Mouse (Mus musculus) midbrain, embryonic 16.5 days (tissue): Measurements from ENCODE around the gene Gm49373. TPM values are rescaled to one million over a fixed set of nuclear protein-coding genes. Genes with fewer than 3 reads are reported as not detected.

Source experiments
- ATAC-seq: fragments of 200-750 bp; cut with Nextera tagmentation; 2 replicates; pipeline ENCODE4 v1.8.0; 2017; ENCODE audit warnings: moderate TSS enrichment
- H3K27ac ChIP-seq: fragments of 300-500 bp; sonication (generic); 2 replicates; pipeline ENCODE4 v1.5.1; 2014; ENCODE audit warnings: mild to moderate bottlenecking, low read length, mixed read lengths
- H3K27me3 ChIP-seq: fragments of 300-500 bp; sonication (generic); 2 replicates; pipeline ENCODE4 v1.6.1; 2014; ENCODE audit warnings: low read depth, low read length, mixed read lengths; ENCODE audit not compliant: control insufficient read depth, insufficient read depth
- H3K36me3 ChIP-seq: fragments of 300-500 bp; sonication (generic); 2 replicates; pipeline ENCODE4 v1.6.1; 2014; ENCODE audit warnings: mild to moderate bottlenecking, low read length, moderate library complexity, mixed read lengths; ENCODE audit not compliant: control insufficient read depth, insufficient read depth
- H3K4me1 ChIP-seq: fragments of 300-500 bp; sonication (generic); 2 replicates; pipeline ENCODE4 v1.6.1; 2014; ENCODE audit warnings: mild to moderate bottlenecking, low read length, mixed read lengths; ENCODE audit not compliant: control insufficient read depth, insufficient read depth
- H3K4me2 ChIP-seq: fragments of 300-500 bp; sonication (generic); 2 replicates; pipeline ENCODE4 v1.6.1; 2014; ENCODE audit warnings: mild to moderate bottlenecking, low read length, mixed read lengths
- H3K4me3 ChIP-seq: fragments of 300-500 bp; sonication (generic); 2 replicates; pipeline ENCODE4 v1.5.1; 2014; ENCODE audit warnings: low read depth, mild to moderate bottlenecking, low read length, moderate library complexity, mixed read lengths
- H3K9ac ChIP-seq: fragments of 300-500 bp; sonication (generic); 2 replicates; pipeline ENCODE4 v1.6.1; 2014; ENCODE audit warnings: low read depth, low read length, mixed read lengths
- H3K9me3 ChIP-seq: fragments of 300-500 bp; sonication (generic); replicated peaks from 2 replicates; pipeline ENCODE4 v1.6.1; 2014; ENCODE audit warnings: mild to moderate bottlenecking, low read length, mixed read lengths; ENCODE audit not compliant: control insufficient read depth, poor library complexity, severe bottlenecking
- WGBS: fragments of 180-500 bp; shearing (Covaris S2); extraction: QIAGEN DNeasy Blood & Tissue Kit; methylation state at CpG from one replicate; pipeline ENCODE4 v1.1.7; 2014; 5-methylcytosine and 5-hydroxymethylcytosine counted together
- polyA plus RNA-seq: library from polyadenylated mRNA; unstranded; fragments of >200 nt; fragmentation: Nextera tagmentation; extraction: Ambion mirVana; gene quantifications from 2 replicates; pipeline ENCODE4 v1.2.1, GENCODE M21; 2015

Gm49373 gene
- polyA plus RNA-seq, 1 experiment from 2014 or later = 1.9 TPM

GRCm38 (mm10) chr9:21090537-21090936 is 17.6 kb upstream of the Gm49373 start:
- Histone ChIP-seq H3K27me3 (no peaks in the 10 kb centered on the region), H3K4me1 (peaks cover 10% of the 10 kb centered on the region), H3K27ac (no peak overlapping the region), H3K9me3 (no peaks in the 10 kb centered on the region), H3K4me2 (peak overlapping the region; percentile 70), H3K36me3 (peaks cover 17% of the 10 kb centered on the region), H3K4me3 (peak overlapping the region; percentile 71), H3K9ac (peak overlapping the region; percentile 81)
- ATAC-seq = no peak
- WGBS = 90% methylated on average over 1 of the region's 1 CpGs

DNA sequence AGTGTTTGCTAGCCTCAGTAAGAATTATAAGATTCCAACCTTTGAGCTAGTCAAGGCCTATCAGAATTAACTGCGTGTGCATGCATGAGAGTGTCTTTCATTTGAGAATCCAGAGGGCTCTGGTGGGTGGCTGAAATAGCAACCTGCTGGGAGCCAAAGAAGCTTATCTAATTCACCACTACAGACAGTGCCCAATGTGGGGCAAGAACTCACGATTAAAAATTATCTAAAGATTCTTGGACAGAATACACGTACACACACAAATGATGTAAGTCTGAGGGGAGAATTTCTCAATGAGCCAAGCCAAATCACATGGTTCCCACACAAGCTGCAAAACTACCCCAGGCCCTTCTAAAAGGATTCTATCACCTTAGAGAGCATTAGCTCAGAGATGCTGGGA is 10.4 kb upstream of the Gm49373 start:
- Histone ChIP-seq H3K27ac (no peak overlapping the region), H3K4me2 (no peak overlapping the region), H3K4me3 (no peak overlapping the region), H3K27me3 (no peaks in the 10 kb centered on the region), H3K9me3 (no peaks in the 10 kb centered on the region), H3K36me3 (peaks cover 51% of the 10 kb centered on the region), H3K4me1 (no peaks in the 10 kb centered on the region), H3K9ac (no peak overlapping the region)
- 73% methylated on average over 3 of the region's 3 CpGs for WGBS
- no peak for ATAC-seq

DNA sequence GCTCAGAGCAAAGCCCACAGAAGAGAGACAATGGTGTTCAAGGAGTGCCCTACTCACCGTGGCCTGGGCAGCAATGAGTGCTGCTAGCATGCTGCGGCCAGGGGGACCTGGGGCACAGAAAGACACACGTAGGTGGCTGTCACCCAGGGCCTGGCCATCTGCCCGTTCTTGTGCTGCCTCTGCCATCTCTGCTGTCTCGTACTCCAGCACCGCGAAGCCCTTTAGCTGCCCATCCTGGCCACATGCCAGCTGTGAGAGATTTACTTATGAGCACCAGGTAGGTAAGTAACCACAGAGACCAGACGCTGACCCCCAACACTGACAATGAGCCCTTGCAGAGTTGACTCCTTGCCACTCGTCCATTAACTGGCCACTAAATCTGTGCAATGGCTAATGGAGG is 8.2 kb upstream of the Gm49373 start:
- Histone ChIP-seq H3K9ac (no peak overlapping the region), H3K4me2 (no peak overlapping the region), H3K9me3 (no peaks in the 10 kb centered on the region), H3K27me3 (no peaks in the 10 kb centered on the region), H3K4me3 (no peak overlapping the region), H3K27ac (no peak overlapping the region), H3K4me1 (no peaks in the 10 kb centered on the region), H3K36me3 (peaks cover 56% of the 10 kb centered on the region)
- WGBS = 87% methylated on average over 9 of the region's 9 CpGs
- no peak for ATAC-seq

GRCm38 (mm10) chr9:21075625-21076024 is 2.7 kb upstream of the Gm49373 start:
- Histone ChIP-seq H3K4me2 (no peak overlapping the region), H3K27me3 (no peaks in the 10 kb centered on the region), H3K4me3 (no peak overlapping the region), H3K9ac (no peak overlapping the region), H3K4me1 (peaks cover 16% of the 10 kb centered on the region), H3K27ac (no peak overlapping the region), H3K9me3 (no peaks in the 10 kb centered on the region), H3K36me3 (peaks cover 31% of the 10 kb centered on the region)
- ATAC-seq = no peak
- WGBS = 89% methylated on average over 3 of the region's 3 CpGs

DNA sequence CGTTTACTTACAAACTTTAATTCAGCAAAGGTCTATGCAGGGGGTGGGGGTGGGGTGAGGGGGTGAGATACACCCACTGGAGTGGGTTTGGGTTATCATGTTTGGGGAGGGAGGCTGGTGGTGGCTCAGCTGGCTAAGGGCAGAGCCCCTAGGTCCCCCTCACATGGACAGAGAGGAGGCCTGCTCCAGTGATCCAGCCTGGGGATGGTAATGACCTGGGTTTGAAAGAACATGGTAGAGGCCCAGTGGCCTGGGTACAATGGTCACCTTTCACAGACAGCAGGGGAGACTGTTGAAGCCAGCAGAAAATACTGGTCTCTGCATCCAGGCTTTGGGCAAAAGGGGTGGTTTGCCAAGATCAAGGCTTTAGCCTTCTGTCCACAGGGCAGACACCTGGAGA is 1.3 kb upstream of the Gm49373 start:
- Histone ChIP-seq H3K4me1 (peaks cover 16% of the 10 kb centered on the region), H3K4me2 (no peak overlapping the region), H3K9ac (no peak overlapping the region), H3K27ac (no peak overlapping the region), H3K27me3 (no peaks in the 10 kb centered on the region), H3K4me3 (no peak overlapping the region), H3K36me3 (peaks cover 22% of the 10 kb centered on the region), H3K9me3 (no peaks in the 10 kb centered on the region)
- ATAC-seq = no peak
- 92% methylated on average over 1 of the region's 1 CpGs for WGBS

DNA sequence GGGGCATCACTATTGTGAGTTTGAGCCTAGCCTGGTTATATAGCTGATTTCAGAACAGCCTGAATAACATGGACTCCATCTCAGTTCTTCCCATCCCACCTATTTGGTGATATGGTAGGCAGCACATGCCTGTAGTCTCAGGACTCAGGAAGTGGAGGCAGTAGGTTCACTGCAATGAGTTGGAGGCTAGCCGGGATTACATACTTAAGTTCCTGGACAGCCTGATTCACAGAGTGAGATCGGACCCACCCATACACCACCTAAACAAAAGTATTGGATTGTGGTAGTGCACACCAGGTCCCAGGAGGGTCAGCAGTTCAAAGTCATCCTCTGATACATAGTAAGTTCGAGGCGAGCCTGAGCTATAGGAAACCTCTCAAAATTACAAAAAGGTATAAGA is 255 bp downstream of the Gm49373 start:
- no peaks in the 10 kb centered on the region for H3K27me3 ChIP-seq
- peak overlapping the region; percentile 93 for H3K4me3 ChIP-seq
- H3K36me3 ChIP-seq = peaks cover 21% of the 10 kb centered on the region
- no peaks in the 10 kb centered on the region for H3K9me3 ChIP-seq
- H3K4me1 ChIP-seq = peaks cover 16% of the 10 kb centered on the region
- H3K4me2 ChIP-seq = peak overlapping the region; percentile 85
- H3K27ac ChIP-seq = no peak overlapping the region
- 0 out of 2 replicates have a peak, but pooled peaks have one; percentile 15 for ATAC-seq
- WGBS = 15% methylated on average over 4 of the region's 4 CpGs
- H3K9ac ChIP-seq = peak overlapping the region; percentile 91

GRCm38 (mm10) chr9:21067006-21067684 is 5.8 kb downstream of the Gm49373 start, which contains the start of gene Zglp1:
Gene Zglp1 (minus strand): TSS chr9:21067093.
- Histone ChIP-seq H3K4me1 (peaks cover 6% of the 10 kb centered on the region), H3K36me3 (peaks cover 22% of the 10 kb centered on the region), H3K4me2 (no peak within 1 kb of the TSS), H3K4me3 (no peak within 1 kb of the TSS), H3K27ac (no peak within 1 kb of the TSS), H3K9ac (no peak within 1 kb of the TSS), H3K27me3 (no peaks in the 10 kb centered on the region), H3K9me3 (no peaks in the 10 kb centered on the region)
- no peak for ATAC-seq
- 88% methylated on average over 27 of the region's 27 CpGs for WGBS

GRCm38 (mm10) chr9:21062928-21063327 is 10.0 kb downstream of the Gm49373 start:
- no peak overlapping the region for H3K27ac ChIP-seq
- WGBS = 91% methylated on average over 2 of the region's 2 CpGs
- no peak for ATAC-seq
- H3K9ac ChIP-seq = no peak overlapping the region
- no peaks in the 10 kb centered on the region for H3K27me3 ChIP-seq
- H3K4me1 ChIP-seq = no peaks in the 10 kb centered on the region
- H3K4me3 ChIP-seq = no peak overlapping the region
- peaks cover 22% of the 10 kb centered on the region for H3K36me3 ChIP-seq
- H3K4me2 ChIP-seq = no peak overlapping the region
- H3K9me3 ChIP-seq = no peaks in the 10 kb centered on the region

- no peak for ATAC-seq
- WGBS = 70% methylated on average over 10 of the region's 10 CpGs
These were observed 21.3 kb downstream of the Gm49373 start for GRCm38 (mm10) chr9:21051578-21051977.

More at GRCm38 (mm10) chr9:21051578-21051977, 21.3 kb downstream of the Gm49373 start:
- no peak overlapping the region for H3K9ac ChIP-seq
- H3K27ac ChIP-seq = no peak overlapping the region
- no peak overlapping the region for H3K4me2 ChIP-seq
- no peaks in the 10 kb centered on the region for H3K4me1 ChIP-seq
- H3K36me3 ChIP-seq = no peaks in the 10 kb centered on the region
- no peaks in the 10 kb centered on the region for H3K27me3 ChIP-seq
- H3K4me3 ChIP-seq = no peak overlapping the region
- no peaks in the 10 kb centered on the region for H3K9me3 ChIP-seq
